Mouse (Mus musculus) kidney, postnatal 14 days (tissue): ENCODE measurements at regions not wholly inside any gene's neighbourhood (a gene's known extent, or its start where the extent isn't known, plus 50 kb on each side); places are given as distances from the start of the nearest gene placed in this dataset.

Source experiments
- DNase-seq: peaks from one replicate; pipeline ENCODE4 v3.0.0; 2022; ENCODE audit warnings: mixed read lengths

DNA sequence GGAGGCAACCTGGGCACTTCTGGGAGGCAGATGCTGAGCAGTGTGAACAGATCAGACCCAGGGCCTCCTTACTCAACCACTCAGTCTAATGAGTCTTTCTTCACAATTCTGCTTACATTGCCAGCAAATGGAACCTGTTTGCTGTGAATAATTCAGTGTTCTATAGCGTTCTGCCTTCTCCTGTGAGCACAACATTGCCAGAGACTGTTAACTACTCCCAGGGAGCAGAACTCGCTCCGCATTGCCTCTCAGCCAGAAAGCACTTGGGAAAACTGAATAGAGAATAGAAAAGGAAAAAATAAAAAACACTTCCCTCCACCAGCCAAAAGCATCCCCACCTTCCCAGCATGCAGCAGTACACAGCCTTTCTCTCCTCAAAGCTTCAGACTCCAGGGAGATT, 51.5 kb downstream of the Aym1 start:
- no peak for DNase-seq

DNA sequence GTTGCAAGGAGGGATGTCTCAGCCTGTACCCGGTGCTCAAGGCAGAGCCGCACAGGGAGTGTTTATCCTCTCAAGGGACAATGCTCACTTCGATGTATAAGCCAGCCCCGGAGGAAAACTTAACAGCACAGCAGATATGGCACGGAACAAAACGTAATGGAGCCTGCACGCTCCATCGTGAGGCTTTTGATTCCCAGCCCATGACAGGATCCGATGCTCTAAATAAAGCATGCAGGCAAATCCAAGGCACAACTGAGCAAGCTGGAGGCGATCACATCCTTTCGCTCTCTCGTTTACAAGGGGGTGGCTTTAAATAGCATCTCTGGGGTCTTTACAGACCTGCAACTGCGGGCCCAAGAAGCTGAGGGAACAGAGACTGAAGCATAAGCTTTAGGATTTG, 53.9 kb downstream of the Aym1 start:
- no peak for DNase-seq

DNA sequence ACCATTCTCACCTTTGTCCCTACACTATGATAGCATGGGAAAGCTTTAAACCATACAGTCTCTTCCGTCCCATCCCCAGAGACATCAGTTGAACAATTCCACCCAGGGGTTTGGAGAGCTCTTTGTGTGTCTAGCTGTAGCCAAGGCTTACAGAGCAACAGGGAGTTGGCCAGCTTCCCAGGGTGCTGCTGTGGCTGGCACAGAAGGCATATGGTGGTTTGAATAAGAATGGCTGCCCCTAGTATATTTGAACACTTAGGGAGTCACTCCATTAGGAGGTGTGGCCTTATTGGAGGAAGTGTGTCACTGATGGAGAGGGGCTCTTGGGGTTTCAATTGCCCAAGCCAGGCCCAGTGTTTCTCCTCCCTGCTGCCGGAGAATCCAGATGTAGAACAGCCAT, 57.5 kb downstream of the Aym1 start:
- DNase-seq, result no peak

DNA sequence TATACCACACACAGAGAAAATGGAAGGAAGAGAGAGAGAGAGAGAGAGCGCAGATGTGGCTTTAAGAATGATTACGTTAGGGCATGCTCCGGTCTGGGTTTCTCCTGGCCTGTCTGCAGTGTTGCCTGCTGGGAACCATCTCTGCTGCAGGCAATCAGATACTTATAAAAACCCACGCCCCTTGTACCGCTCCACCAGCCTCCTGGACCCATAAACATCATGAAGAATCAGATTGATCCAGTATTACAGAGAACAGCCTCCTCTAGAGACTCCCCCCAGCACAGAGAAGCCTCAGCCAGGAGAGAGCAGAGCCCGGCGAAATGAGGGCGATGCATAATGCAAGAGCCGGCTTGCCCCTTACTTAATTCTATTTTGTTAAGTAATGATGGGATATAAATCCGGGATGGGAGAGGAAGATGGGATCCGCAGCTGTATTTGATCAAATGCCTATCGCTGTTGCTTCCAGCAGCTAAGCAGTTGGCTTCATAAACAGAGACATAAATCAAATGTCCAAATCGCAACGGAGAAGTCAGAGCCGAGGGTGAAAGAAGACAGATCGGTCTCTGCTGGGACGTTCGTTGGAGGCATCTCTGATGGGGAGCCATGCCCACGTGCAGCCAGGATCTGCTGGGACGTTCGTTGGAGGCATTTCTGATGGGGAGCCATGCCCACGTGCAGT, 61.4 kb downstream of the Aym1 start:
- peak; percentile 4 for DNase-seq

DNA sequence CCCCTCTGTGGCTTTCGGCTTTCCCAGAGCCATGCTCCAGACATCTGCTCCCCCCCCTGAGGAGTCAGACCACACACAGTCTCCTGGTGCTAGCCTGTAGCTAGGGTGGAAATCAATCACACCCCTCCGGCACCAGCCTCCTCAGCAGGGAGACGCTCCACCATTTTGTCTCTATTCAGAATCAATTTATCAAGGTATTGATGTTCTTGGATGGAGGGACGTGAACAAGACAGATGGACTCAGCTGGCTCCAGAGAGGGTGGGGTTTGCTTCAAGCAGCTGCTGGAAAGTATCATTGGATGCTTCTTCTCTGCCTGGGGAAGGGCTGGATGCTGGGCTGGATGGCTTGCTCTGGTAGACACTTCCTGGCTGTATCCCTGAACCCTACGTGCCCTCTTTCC, 63.5 kb downstream of the Aym1 start:
- DNase-seq, result no peak

DNA sequence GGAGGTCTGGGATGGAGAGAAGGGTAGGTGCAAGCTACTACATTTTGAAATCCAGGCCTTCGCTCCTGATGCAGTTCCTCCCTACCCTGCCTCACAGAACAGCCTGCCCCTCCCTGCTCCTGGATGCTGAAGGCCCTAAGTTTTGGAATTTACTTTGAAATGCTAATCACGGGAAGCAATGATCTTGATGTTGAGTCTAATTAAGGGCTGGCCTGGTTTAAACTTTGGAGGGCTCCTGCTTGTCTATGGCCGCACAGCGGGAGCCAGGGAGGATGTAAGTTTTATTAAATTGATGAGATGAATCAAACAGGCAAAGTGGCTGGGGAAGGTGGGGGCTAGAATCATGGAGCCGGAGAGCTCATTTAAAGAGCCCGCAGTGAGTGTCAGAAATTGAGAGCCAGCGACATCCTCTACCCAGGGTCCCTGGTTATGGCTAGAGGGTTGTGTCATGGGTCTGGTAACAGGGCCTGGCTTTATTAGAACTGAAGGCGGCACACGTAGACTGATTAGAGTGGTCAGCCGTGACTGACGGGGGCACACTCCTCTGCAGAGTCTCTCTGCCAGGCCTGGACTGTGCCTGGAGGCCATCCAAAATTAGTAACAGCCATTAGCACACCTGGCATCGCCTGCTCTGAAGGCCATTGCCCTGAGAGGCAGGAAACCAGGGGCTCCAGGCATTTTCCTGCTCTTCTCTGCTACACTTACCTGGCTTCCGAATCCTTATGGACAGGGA, 65.1 kb downstream of the Aym1 start:
- no peak for DNase-seq

DNA sequence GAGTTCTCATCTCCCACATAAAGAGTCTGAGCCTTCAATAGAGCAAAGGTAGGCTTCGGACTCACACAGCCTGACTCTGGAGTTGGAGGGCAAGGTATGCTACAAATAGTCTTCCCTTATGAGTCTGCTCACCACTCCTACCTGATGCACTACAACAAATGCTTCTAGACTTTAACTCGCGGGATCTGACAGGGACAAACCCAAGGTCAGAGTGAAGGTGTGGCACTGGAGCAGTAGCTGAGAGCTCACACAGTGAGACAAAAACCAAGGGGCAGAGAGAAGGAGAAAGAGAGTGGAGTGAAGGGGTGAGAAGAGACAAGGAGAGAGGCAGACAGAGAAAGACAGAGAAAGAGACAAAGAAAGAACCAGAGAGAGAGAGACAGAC, 65.6 kb downstream of the Aym1 start:
- no peak for DNase-seq

DNA sequence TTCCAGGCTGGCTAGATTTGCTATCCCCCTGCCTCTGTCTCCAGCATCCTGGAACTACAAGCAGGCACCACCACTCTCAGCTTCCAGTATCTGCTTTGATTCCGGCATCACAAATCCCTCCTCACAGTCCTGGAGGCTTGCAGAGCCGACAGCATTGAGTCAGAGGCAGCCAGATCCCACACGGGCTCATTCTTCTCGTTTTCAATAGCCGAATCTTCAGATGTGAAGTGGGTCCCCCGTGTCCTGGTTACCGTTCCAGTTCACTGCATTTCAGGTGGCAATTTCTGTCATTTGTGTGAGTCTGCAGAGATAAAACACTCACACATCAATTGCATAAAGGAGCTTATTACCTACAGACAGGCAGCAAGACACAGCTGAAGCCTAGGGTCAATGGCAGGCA, 62.4 kb upstream of the Wscd2 start:
- DNase-seq, result no peak

DNA sequence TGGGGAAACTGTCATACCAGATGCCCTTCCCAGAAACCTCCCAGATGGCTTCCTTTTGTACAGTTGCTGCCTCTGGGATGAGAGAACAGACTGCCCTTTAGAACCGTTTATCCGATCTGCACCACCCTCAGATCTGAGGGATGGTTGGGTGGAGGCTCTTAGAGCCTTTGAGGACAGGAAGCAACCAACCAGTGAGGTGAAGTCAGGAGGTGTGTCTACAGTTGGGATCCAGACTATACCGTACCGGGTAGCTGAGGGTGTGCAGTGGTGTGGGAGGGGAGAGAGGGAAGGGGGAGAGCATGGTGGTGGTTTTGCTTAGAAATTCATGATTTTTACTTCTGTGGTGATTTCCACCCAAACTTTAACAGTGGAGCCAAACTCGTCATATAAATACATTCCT, 58.8 kb upstream of the Wscd2 start:
- no peak for DNase-seq

DNA sequence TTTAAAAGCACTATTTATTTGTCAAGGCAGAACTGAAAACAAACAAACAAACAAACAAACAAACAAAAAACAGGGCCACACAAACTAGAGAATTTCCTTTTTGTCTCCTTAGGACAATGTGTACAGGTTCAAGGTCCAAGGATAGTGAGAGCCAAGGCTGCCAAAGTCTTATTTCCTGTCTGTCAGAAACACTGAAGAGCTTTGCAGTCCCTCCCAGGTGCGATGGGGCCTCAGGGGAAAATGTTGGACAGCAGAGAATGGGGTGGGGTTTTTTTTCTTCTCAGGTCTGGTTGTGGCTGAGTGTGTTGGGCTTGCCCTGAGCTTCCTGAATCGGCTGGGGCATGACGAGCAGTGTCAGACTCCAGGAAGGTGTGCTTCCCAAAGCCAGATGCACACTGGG, 53.1 kb upstream of the Wscd2 start:
- no peak for DNase-seq
